Mouse (Mus musculus) gastrocnemius, postnatal 14 days (tissue): ENCODE measurements around the gene Mff. TPM values are rescaled to one million over a fixed set of nuclear protein-coding genes. Genes with fewer than 3 reads are reported as not detected.
A peak's percentile ranks its signal among the peaks of the same experiment; 100 is the strongest.

Source experiments
- DNase-seq: peaks from one replicate; pipeline ENCODE4 v3.0.0; 2021; ENCODE audit warnings: mixed read lengths
- intact Hi-C: fragments of 180-260 bp; cut with DNase I; formaldehyde crosslinking; loops from one replicate; pipeline ENCODE4 v1.15.1; 2025; ENCODE audit warnings: low total_unique reads
- long read RNA-seq, 2 experiments: library from polyadenylated mRNA; stranded (forward); transcript quantifications; one replicate each; pipeline ENCODE4 v2.0.0; 2021
- total RNA-seq, 2 experiments: library from RNA; stranded (reverse); gene quantifications; 2 replicates each; pipeline ENCODE4 v1.2.3; 2021

Gene Mff
- 100 to 1,000 TPM; 116 to 131 TPM for total RNA-seq
- long read RNA-seq, experiment 1, transcript Mff-208 (8 exons, 1,645 nt): minor isoform, 10 of 125 reads
- long read RNA-seq, experiment 1, transcript Mff-202 (9 exons, 1,894 nt): major isoform, 21 of 125 reads
- long read RNA-seq, experiment 1, partial matches to known transcripts: 2 of 125 reads
- long read RNA-seq, experiment 1, other reads (novel, unspliced or antisense): 85 of 125 reads
- long read RNA-seq, experiment 2, transcript Mff-201 (8 exons, 1,706 nt): minor isoform, 8 of 161 reads
- long read RNA-seq, experiment 2, transcript Mff-202 (9 exons, 1,894 nt): major isoform, 11 of 161 reads
- long read RNA-seq, experiment 2, transcript Mff-212 (11 exons, 2,087 nt): minor isoform, 5 of 161 reads
- long read RNA-seq, experiment 2, transcript Mff-208 (8 exons, 1,645 nt): minor isoform, 10 of 161 reads
- long read RNA-seq, experiment 2, partial matches to known transcripts: 3 of 161 reads
- long read RNA-seq, experiment 2, other reads (novel, unspliced or antisense): 124 of 161 reads

DNA sequence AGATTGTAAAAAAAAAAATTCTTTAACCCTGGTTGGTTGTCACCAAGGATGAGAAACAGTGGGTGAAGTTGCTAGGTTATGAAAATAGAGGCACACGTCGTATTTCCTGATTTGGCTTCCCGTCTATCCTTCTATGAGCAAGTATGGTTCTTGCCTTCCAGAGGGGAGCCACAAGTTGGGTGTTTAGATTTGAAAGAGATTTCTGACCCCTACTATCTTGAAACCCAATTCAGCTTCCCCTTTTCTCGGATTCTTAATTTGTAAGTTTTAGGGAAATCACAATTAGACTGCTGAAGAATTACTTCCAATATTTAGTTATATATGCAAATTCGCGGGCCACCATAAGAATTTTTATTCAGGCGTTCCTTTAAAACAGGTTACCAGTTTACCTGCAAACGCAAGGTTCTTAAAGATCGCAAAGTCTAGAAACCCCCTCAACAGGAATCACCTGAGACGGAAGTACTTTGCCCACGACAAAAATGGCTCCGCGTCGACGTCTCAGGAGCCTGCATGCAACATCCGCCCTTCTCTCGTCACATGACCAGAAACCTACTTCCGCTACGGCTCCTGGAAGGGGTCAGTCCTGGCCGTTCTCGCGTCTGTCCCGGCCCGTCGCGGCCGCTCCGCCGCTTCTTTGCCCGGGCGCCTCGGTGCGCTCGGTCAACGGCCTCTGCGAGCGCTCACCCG is at the start of gene Mff:
Gene Mff, plus strand, starts transcription at position 552 of the 687 bp plus-strand sequence.
- DNase-seq: peak; percentile 90
- intact Hi-C loops: no loop called here

DNA sequence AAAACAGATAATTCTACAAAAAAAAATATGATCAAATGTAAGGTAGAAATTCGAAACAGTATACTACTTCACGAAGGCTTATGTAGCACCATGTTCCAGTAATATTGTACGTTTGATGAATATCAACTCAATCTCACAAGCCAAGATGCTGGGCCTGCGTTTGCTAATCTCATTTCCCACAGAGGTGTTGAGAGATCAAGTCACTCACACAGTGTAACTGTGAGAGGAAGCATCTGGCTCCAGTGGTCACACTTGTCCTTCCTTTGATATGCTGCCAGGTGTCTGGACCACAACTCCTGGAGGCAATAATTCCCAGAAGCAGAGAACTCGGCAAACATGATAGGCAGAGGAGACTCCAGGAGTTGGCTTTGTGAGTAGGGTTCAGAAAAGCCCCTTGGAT is 38.4 kb upstream of the Mff start:
- DNase-seq: no peak
- intact Hi-C loops: no loop called here

DNA sequence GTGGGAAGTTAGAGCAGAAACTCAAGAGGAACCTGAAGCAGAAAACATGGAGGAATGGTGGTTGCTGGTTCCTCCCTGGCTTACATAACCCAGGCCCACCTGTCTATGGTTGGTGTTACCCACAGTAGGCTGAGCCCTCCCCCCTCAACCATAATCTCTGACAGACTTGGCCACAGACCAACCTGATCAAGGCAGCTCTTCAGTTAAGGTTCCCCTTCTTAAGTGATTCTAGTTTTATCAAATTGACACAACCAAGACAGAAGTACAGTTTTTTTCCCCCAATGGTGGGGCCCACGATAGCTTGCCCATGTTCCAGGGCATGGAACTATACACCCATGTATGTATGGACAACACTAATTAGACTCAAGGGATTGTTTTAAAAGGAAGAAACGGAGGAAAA is 37.8 kb upstream of the Mff start:
- DNase-seq: no peak
- intact Hi-C loops: no loop called here

DNA sequence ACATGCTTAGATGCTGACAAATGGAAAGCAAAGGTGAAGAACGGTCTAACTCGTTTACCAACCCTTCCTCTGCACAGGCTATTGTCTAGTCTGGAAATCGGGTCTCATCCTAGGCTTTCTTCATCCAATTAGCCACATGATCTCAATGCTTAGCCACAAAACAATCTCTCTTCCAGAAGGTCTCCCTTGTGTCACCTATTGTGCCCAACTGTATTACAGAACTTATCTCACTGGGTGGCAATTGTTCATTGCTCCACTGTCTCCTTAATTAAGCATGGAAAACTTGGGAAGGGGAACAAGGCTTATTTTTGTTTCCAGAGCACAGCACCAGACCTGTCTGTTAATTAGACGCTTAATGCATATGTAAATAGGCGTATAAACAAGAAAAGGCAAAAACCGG is 36.8 kb upstream of the Mff start:
- intact Hi-C loops: no loop called here
- no peak for DNase-seq

DNA sequence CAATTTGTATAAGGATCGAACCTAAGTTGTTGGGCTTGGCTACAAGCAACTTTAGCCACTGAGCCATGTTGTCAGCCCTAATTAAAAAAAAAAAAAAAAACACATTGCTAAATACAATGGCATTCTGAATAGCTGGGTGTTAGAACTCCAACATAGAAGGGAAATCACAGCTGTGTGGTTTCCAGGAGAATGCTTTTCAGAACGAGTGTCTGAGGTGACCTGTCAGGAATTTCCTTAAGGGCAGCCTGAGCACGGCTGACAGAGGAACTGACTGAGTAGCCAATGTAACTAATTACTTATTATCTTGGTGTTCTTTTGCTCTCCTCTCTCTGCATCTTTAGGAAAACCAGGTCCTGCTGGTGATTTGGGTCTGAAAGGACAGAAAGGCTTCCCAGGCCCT is 28.8 kb upstream of the Mff start:
- intact Hi-C loops: no loop called here

DNA sequence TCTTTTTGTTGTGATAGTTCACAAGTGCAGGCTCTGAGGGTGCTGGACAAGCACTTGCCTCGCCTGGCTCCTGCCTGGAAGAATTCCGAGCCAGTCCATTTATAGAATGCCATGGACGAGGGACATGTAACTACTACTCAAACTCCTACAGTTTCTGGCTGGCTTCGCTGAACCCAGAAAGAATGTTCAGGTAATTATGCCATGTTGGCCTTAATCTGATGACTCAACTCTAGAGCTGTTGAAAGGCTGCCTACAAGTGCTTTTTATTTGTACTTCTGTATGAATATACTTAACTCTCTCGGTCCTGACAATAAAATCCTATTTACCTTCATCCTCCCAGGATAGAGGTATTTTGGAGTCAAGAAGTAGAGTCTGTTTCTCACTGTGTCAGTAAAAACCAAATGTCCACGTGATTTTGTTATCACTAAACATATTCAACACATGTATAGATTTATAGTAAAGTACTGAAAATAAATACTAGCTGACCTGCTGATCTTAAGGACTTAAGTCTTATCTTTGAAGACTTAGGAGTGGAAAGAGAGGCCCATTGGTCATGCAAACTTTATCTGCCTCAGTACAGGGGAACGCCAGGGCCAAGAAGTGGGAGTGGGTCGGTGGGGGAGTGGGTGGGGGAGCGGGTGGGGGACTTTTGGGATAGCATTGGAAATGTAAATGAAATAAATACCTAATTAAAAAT is 6.7 kb upstream of the Mff start:
- no peak for DNase-seq
- intact Hi-C loops: no loop called here

More for the DNA sequence above, 28.8 kb upstream of the Mff start:
- no peak for DNase-seq

DNA sequence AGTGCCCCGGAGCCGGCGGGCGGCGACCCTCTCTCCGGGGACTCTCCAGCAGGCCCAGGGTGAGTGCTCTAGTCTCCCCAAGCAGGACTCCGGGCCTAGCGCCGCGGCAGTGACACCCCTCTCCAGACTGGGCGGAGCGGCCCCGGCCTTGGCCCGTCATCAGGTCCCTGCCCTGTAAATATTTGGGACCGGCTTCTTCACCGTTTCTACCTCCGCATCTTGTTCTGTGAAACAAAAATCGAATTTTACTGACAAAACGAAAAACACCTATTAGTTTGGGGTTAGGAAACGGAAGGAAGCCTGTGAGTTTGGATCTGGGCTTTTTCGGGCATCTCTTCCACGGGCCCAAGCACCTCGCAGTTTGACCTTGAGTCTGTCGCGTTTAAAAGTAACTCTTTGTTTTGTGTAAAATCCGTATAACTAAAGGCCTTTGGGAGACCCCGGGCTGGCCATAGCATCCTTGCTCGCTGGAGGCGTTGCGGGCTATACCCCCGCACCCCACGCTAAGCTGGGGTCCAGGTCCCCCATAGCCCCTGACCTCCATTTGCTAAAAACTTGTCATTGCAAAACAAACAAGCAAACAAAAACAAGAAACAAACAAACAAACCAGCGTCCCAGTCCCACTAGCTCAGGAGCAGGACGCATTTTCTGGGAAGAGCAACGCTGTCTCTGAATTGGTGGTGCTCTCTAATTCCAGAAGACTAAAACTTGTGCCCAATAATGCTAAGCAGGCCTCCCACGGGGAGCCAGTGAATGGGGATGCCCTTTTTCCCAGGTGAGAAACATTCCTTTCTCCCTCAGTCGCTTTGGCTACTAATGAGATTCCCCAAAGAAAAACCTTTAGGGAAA is 560 bp downstream of the Mff start:
- peak; percentile 85 for DNase-seq
- intact Hi-C loops: no loop called here

DNA sequence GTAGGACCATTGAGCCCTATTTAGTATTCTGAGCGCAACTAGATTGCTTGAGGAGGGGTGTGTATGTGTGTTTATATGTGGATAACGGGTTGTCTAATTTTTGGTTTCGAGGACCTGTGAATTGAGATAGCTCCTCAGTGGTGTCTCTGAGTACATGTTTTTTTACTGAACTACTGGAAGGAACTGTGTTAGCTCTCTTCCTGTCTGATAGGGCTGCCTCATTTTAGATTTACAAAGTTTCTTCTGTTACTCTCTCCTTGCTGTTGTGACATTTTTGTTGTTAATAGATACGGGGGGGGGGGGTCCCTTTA is 1.1 kb downstream of the Mff start:
- no peak for DNase-seq
- intact Hi-C loops: no loop called here

DNA sequence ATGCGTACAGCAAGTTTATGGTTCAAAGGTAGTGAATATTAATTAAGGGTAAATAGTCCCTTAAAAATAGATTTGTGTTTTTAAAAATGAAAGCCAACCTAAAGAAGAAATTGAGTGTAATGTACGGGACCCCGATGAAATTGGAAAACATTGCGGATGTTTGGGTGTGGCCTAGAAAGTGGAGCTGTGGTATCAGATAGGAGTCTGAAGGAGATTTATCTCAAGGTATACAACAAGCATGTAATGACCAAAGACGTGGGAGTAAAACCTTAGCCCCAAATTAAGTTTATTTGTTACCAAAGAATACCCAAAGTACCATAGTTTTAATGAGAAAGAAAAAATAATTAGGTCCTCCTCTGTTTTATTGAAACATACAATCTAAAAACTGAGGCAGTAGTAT is 1.8 kb downstream of the Mff start:
- intact Hi-C loops: no loop called here
- DNase-seq: no peak

DNA sequence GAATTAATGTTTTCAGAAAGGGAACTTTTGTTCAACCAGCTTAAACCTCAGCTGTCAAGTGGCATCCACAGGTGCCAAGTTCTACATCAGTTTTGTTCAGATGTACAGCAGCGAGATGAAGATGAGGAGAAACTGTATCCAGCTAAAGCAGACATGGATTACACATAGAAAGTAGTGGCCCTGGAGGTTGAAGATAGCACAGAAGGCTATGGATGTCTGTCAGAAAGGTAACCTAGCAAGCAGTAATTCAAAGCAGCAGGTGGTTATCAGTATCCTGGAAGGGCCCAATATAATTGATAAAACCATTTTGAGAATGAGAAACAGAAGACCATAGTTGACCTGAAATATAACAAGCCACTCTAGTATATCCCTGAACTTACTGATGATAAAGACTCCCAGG is 8.7 kb downstream of the Mff start:
- intact Hi-C loops: no loop called here

DNA sequence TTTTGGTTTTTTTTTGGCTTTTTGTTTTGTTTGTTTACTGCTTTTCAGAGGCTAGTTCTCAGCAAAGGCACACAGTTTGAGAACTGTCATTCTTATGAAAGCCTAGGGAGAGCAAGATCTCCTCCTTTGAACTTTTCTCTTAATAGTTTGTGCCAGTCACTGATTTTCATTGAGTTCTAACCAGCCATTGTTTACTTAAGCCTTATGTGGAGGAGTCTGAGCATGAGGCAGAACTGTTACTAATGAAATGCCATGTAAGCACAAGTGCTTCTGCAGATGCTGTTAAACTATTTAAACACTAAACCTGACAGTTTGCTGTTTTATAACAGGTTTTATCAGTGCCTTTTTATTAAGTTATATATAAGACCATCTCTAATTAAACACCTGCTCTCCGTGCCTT is 13.4 kb downstream of the Mff start:
- intact Hi-C loops: no loop called here

More for the DNA sequence above, 8.7 kb downstream of the Mff start:
- no peak for DNase-seq

DNA sequence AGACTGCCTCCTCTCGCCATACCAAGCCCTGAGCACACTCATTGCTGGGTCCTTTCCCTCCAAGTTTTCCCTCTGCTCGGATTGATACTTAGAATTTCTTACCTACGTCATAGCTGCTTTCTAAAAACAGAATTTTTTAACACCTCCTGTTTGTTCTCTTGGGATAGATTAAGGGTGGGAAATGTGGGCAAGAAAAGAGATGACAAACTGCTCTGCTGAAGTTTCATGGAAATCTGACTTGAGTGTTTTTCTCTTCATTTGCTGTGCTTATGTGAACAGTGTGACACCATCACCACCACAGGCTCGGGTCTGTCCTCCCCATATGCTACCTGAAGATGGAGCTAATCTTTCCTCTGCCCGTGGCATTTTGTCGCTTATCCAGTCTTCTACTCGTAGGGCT is 16.8 kb downstream of the Mff start:
- intact Hi-C loops: no loop called here

More for the DNA sequence above, 13.4 kb downstream of the Mff start:
- DNase-seq: no peak

DNA sequence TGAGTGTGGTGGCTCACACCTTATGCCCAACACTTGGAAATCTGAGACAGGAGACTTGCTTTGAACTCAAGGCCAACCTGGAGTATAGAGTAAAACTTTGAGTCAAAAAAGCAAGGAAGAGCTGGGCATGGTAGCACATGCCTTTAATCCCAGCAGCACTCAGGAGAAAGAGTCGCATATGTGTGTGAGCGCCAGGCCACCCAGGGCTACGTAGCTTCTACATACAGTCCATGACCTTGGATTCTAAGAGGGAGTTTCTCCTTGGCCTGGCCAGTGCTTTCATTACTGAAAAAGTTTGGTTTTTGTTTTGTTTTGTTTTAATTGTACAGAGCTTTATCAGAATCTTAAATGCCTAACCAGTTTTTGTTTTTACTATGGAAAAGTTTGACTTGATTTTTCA is 19.3 kb downstream of the Mff start:
- DNase-seq: no peak
- intact Hi-C loops: no loop called here

More for the DNA sequence above, 16.8 kb downstream of the Mff start:
- no peak for DNase-seq

DNA sequence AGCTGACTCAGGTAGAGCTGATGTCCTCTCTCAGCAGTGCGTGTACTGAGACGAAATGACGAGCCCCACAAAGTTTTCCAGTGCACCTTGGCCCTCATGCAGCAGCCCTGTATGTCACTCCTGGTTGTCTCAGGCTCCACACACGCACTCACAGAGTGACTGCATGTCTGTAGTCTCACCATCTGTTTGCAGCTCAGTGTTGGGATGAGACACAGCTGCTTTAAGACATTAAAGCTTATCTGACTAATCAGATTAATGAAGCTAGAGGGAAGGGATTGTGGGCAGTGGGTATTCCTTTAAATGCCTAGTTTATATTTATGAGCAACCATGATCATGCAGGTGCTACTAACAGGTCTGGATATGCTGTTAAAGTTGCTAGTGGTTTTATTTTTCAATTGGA is 21.7 kb downstream of the Mff start:
- intact Hi-C loops: no loop called here
- no peak for DNase-seq

DNA sequence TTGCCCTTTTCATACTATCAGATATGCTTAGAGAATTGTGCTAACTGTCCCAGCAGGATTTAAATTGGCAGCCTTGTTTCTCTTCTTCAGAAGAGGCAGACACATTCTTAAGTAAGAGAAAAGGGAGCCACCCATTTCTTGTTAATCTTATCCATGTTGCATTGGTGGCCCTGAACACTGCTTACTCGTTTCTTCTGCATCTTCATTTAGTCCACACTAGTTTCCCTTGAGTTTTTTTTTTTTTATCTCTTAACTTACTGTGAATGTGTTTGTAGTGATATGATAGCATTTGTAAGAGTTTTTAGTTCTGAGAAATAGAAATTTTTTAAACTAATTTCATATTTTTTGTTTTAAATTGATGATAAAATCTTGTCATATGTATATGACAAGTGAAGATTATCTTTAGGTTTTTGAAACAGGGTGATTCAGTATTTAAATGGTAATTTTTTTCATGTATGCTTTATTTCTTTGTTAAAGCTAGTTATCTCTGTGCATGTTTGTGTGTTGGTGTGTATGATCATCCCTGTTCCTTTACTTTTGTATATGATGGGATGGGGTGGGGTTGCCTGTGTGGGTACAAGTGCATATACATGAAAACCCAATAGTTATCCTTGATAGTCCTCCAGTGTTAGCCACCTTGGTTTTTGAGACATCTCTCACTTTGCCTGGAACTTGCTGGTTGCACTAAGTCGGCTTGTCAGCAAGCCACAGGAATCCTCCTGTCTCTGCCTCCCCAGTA is 23.2 kb downstream of the Mff start:
- no peak for DNase-seq
- intact Hi-C loops: no loop called here

DNA sequence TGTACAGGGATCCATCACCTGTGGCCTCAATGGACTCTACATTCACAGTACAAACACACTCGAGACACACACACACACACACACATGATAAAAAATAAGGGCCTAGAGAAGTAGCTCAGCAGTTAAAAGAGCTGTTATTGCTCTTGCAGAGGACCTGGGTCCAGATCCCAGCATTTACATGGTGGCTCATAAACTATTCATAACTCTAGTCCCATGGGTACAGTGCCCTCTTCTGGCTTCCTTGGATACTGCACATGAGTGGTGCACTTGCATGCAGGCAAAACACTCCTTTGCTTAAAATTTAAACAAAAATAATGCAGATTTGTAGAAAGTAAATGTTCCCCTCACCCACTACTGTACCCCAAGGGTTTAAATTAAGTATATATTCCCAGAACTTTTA is 34.8 kb downstream of the Mff start:
- DNase-seq: no peak
- intact Hi-C loops: no loop called here

DNA sequence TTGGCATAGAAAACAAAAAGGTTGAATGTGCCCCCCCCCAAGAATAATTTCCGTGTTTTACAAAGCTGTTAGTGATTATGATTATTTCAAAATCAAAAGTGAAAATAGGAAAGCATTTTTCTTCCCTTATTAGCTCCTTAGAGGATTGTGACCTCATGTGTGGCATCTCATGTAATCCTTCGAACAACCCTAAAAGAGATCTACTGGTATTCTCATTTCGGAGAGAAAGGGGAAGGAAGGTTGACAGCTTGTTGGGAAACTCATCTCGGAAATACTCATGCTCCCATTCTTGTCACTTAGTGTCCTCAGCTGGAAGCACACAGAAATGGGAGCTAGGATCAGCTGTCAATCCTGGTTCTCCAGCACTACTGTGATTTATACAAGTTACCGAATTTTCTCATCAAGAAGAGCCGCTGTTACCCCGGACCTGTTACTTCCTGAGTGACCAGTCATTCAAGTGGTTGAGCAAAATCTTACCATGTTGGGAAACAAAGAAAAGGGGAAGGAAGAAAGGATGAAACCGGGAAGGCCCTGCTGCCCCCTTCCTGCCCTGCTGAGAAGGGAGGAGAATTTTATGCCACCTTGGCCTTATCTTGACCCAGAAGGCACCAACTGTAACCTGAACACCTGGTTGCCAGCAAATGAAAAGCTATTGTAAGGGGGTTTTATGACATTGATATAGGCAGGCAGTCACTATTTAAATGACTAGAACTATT is 36.9 kb downstream of the Mff start:
- intact Hi-C loops: no loop called here

DNA sequence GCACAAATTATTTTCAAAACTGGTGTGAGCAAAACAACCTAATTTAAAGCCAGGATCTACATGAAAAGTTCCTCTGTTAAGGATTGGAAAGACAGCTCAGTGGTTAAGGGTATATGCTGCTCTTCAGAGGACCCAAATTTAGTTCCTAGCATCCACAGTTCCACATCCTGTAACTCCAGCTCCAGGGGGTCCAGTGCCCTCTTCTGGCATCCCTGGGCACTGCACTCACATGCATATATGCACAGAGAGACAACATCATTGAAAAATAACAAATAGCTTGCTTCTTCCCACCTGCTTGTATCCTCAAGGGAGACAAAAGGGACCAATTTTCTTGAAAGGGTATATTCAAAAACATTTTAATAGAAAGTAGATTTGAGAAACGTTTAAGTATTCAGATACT is 37.6 kb downstream of the Mff start:
- DNase-seq: no peak
- intact Hi-C loops: no loop called here

More for the DNA sequence above, 36.9 kb downstream of the Mff start:
- no peak for DNase-seq
